Mouse (Mus musculus) liver, embryonic 12.5 days (tissue): ENCODE results near the gene Scnn1a. TPM values are rescaled to one million over a fixed set of nuclear protein-coding genes. Genes with fewer than 3 reads are reported as not detected.

Source experiments
- polyA plus RNA-seq: library from polyadenylated mRNA; unstranded; fragments of >200 nt; fragmentation: Nextera tagmentation; extraction: Ambion mirVana; gene quantifications from 2 replicates; pipeline ENCODE4 v1.2.1, GENCODE M21; 2016

The Scnn1a gene
- polyA plus RNA-seq, 1 experiment from 2014 or later = 0.23 TPM

Other genes starting within 250 kb of the Scnn1a start
- 38.3 and 40.5 TPM in 2 replicates for gene Chd4, start 224.7 kb upstream of the Scnn1a start, polyA plus RNA-seq
- gene Nop2, start 188.8 kb upstream of the Scnn1a start, polyA plus RNA-seq = 83.1 and 85.3 TPM in 2 replicates
- 6.6 and 7.3 TPM in 2 replicates for gene Iffo1, start 175.4 kb upstream of the Scnn1a start, polyA plus RNA-seq
- gene Gapdh, start 154.2 kb upstream of the Scnn1a start, polyA plus RNA-seq = 1,499 and 1,575 TPM in 2 replicates
- 132 and 138 TPM in 2 replicates for gene Ncapd2, start 129.0 kb upstream of the Scnn1a start, polyA plus RNA-seq
- gene Mrpl51, start 128.9 kb upstream of the Scnn1a start, polyA plus RNA-seq = 211 and 222 TPM in 2 replicates
- gene Vamp1, start 105.1 kb upstream of the Scnn1a start, polyA plus RNA-seq = 2.3 and 2.6 TPM in 2 replicates
- 3.8 and 4.0 TPM in 2 replicates for gene Tapbpl, start 88.8 kb upstream of the Scnn1a start, polyA plus RNA-seq
- gene Cd27, start 83.6 kb upstream of the Scnn1a start, polyA plus RNA-seq = 2.6 and 3.2 TPM in 2 replicates
- gene Tuba3a, start 34.6 kb upstream of the Scnn1a start, polyA plus RNA-seq = not detected in 2 replicates
- 19.2 and 22.9 TPM in 2 replicates for gene Ltbr, start 6.8 kb upstream of the Scnn1a start, polyA plus RNA-seq
- 23.0 and 23.4 TPM in 2 replicates for gene Tnfrsf1a, start 28.7 kb downstream of the Scnn1a start, polyA plus RNA-seq
- gene Plekhg6, start 60.1 kb downstream of the Scnn1a start, polyA plus RNA-seq = 0.37 and 0.39 TPM in 2 replicates
- gene Cd9, start 174.1 kb downstream of the Scnn1a start, polyA plus RNA-seq = 88.3 and 93.3 TPM in 2 replicates
- 19.2 and 21.5 TPM in 2 replicates for gene Vwf, start 226.1 kb downstream of the Scnn1a start, polyA plus RNA-seq